Mouse (Mus musculus) neural tube, embryonic 12.5 days (tissue): ENCODE data around the gene Sox8. TPM values are rescaled to one million over a fixed set of nuclear protein-coding genes. Genes with fewer than 3 reads are reported as not detected.
A peak's percentile ranks its signal among the peaks of the same experiment; 100 is the strongest.

Source experiments
- ATAC-seq: fragments of 200-750 bp; cut with Nextera tagmentation; 2 replicates; pipeline ENCODE4 v1.8.0; 2017; ENCODE audit warnings: low read depth, mild to moderate bottlenecking, moderate TSS enrichment, moderate library complexity; ENCODE audit not compliant: low FRiP score
- H3K27ac ChIP-seq: fragments of 300-500 bp; sonication (generic); 2 replicates; pipeline ENCODE4 v1.5.1; 2016
- H3K27me3 ChIP-seq: fragments of 300-500 bp; sonication (generic); replicated peaks from 2 replicates; pipeline ENCODE4 v1.6.1; 2016; ENCODE audit warnings: mild to moderate bottlenecking
- H3K36me3 ChIP-seq: fragments of 300-500 bp; sonication (generic); 2 replicates; pipeline ENCODE4 v1.6.1; 2016; ENCODE audit warnings: mild to moderate bottlenecking
- H3K4me1 ChIP-seq: fragments of 300-500 bp; sonication (generic); 2 replicates; pipeline ENCODE4 v1.6.1; 2016
- H3K4me2 ChIP-seq: fragments of 300-500 bp; sonication (generic); replicated peaks from 2 replicates; pipeline ENCODE4 v1.6.1; 2016; ENCODE audit warnings: mild to moderate bottlenecking
- H3K4me3 ChIP-seq: fragments of 300-500 bp; sonication (generic); 2 replicates; pipeline ENCODE4 v1.5.1; 2016
- H3K9ac ChIP-seq: fragments of 300-500 bp; sonication (generic); 2 replicates; pipeline ENCODE4 v1.6.1; 2016; ENCODE audit warnings: mild to moderate bottlenecking
- H3K9me3 ChIP-seq: fragments of 300-500 bp; sonication (generic); 2 replicates; pipeline ENCODE4 v1.6.1; 2016; ENCODE audit warnings: mild to moderate bottlenecking
- WGBS: fragments of 180-500 bp; shearing (Covaris S2); methylation state at CpG from one replicate; pipeline ENCODE4 v1.1.7; 2016; 5-methylcytosine and 5-hydroxymethylcytosine counted together
- polyA plus RNA-seq: library from polyadenylated mRNA; unstranded; fragments of >200 nt; fragmentation: Nextera tagmentation; extraction: Ambion mirVana; gene quantifications from 2 replicates; pipeline ENCODE4 v1.2.1, GENCODE M21; 2016

Sox8 gene
- polyA plus RNA-seq, 1 experiment from 2014 or later: 9.5 TPM

GRCm38 (mm10) chr17:25597537-25597936, 27.1 kb upstream of the Sox8 start:
- H3K27ac ChIP-seq: no peak overlapping the region
- peaks cover 16% of the 10 kb centered on the region; the same call in 1 of the 2 replicates for H3K4me1 ChIP-seq
- H3K4me2 ChIP-seq: no peak overlapping the region
- H3K4me3 ChIP-seq: no peak overlapping the region
- H3K36me3 ChIP-seq: peaks cover 13% of the 10 kb centered on the region
- no peaks in the 10 kb centered on the region for H3K9me3 ChIP-seq
- WGBS: 66% methylated on average over 3 of the region's 3 CpGs
- no peak for ATAC-seq
- no peaks in the 10 kb centered on the region for H3K27me3 ChIP-seq
- no peak overlapping the region for H3K9ac ChIP-seq

- Histone ChIP-seq H3K4me1 (peaks cover 18% of the 10 kb centered on the region; the same call in 1 of the 2 replicates), H3K9me3 (0 out of 2 replicates have a peak, but pooled peaks cover 6% of the 10 kb centered on the region), H3K27ac (no peak overlapping the region), H3K9ac (no peak overlapping the region), H3K27me3 (no peaks in the 10 kb centered on the region), H3K36me3 (peaks cover 23% of the 10 kb centered on the region), H3K4me3 (no peak overlapping the region), H3K4me2 (no peak overlapping the region)
- 85% methylated on average over 5 of the region's 5 CpGs for WGBS
- ATAC-seq: no peak
Observed at GRCm38 (mm10) chr17:25595495-25595894, 25.0 kb upstream of the Sox8 start.

DNA sequence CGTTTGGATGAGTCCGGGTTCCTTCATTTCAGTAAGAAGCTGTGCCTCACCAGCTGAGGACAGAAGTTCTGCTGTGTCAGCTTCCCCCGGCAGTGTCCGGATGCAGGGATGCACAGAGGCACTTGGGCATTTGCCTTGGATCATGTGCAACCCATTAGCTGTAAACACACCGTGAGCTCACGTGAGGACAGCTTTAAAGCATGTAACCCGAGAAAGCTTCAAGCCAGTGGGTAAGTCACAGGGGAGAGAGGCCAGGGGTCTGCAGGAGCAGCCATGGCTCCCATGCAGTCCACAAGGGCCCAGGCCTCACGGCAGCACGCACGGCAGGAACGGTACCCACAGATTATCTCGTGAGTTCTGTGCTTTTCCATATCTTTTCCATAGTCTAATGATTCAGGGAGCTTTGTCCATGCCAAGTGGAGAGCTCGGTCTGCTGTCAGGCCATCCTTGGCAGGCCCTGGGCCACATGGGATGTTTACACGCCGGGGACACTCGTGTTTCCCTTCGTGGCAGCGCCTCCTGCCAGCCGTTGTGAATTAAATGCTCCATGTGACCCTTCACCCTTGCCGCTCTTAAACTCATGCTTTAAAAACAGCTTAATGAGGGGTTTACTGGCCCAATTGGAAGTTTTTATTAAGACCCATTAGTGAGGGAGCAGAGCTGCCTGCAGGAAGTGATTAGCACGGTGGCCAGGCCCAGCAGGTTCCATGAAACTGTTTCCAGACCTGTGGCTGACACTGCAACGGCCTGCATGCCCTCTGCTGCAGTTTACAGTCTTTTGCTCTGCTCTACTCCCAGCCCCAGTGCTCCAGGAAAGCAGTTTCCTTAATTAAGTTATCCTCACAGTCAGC, 23.1 kb upstream of the Sox8 start:
- 36% methylated on average over 22 of the region's 22 CpGs for WGBS
- H3K9me3 ChIP-seq: 0 out of 2 replicates have a peak, but pooled peaks cover 6% of the 10 kb centered on the region
- no peak overlapping the region for H3K27ac ChIP-seq
- peaks cover 38% of the 10 kb centered on the region for H3K36me3 ChIP-seq
- H3K27me3 ChIP-seq: no peaks in the 10 kb centered on the region
- no peak overlapping the region for H3K4me2 ChIP-seq
- no peak overlapping the region for H3K4me3 ChIP-seq
- peaks cover 14% of the 10 kb centered on the region; the same call in 1 of the 2 replicates for H3K4me1 ChIP-seq
- no peak overlapping the region for H3K9ac ChIP-seq
- ATAC-seq: no peak

- no peak overlapping the region for H3K27ac ChIP-seq
- H3K4me1 ChIP-seq: peaks cover 14% of the 10 kb centered on the region; the same call in 1 of the 2 replicates
- H3K9me3 ChIP-seq: 0 out of 2 replicates have a peak, but pooled peaks cover 6% of the 10 kb centered on the region
- H3K36me3 ChIP-seq: peaks cover 40% of the 10 kb centered on the region
- H3K4me3 ChIP-seq: no peak overlapping the region
- no peak overlapping the region for H3K9ac ChIP-seq
- H3K27me3 ChIP-seq: no peaks in the 10 kb centered on the region
- WGBS: 92% methylated on average over 6 of the region's 6 CpGs
- ATAC-seq: no peak
- no peak overlapping the region for H3K4me2 ChIP-seq
Observed at GRCm38 (mm10) chr17:25592336-25592735, 21.9 kb upstream of the Sox8 start.

DNA sequence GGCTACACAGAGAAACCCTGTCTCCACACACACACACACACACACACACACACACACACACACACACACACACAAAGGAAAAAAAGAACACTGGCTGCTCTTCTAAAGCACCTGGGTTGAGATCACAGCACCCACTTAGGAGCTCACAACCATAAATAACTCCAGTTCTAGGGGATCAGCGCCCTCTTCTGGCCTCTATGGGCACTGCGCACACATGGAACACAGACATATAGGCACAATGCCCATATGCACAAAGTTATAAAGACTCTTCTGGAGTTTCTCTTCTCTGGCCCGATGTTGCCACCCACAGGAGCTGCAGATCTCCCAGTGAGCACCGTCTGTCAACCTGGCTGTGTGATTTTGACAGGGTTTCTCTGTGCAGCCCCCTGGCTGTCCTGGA, 20.5 kb upstream of the Sox8 start:
- 85% methylated on average over 4 of the region's 4 CpGs for WGBS
- no peak for ATAC-seq
- Histone ChIP-seq H3K27me3 (no peaks in the 10 kb centered on the region), H3K27ac (no peak overlapping the region), H3K4me3 (no peak overlapping the region), H3K4me1 (peaks cover 14% of the 10 kb centered on the region; the same call in 1 of the 2 replicates), H3K9ac (no peak overlapping the region), H3K9me3 (0 out of 2 replicates have a peak, but pooled peaks cover 6% of the 10 kb centered on the region), H3K36me3 (peaks cover 39% of the 10 kb centered on the region), H3K4me2 (no peak overlapping the region)

- 94% methylated on average over 6 of the region's 6 CpGs for WGBS
- H3K4me2 ChIP-seq: no peak overlapping the region
- no peaks in the 10 kb centered on the region for H3K27me3 ChIP-seq
- no peak overlapping the region for H3K9ac ChIP-seq
- H3K4me1 ChIP-seq: peaks cover 14% of the 10 kb centered on the region; the same call in 1 of the 2 replicates
- no peak overlapping the region for H3K4me3 ChIP-seq
- 0 out of 2 replicates have a peak, but pooled peaks cover 6% of the 10 kb centered on the region for H3K9me3 ChIP-seq
- peaks cover 48% of the 10 kb centered on the region for H3K36me3 ChIP-seq
- no peak overlapping the region for H3K27ac ChIP-seq
- no peak for ATAC-seq
Observed at GRCm38 (mm10) chr17:25590068-25590467, 19.6 kb upstream of the Sox8 start.

- Histone ChIP-seq H3K4me2 (no peak overlapping the region), H3K4me1 (peaks cover 9% of the 10 kb centered on the region; the same call in 1 of the 2 replicates)
- WGBS: 89% methylated on average over 9 of the region's 9 CpGs
Observed at GRCm38 (mm10) chr17:25584646-25585045, 14.2 kb upstream of the Sox8 start.

GRCm38 (mm10) chr17:25583858-25584257, 13.4 kb upstream of the Sox8 start:
- WGBS: 85% methylated on average over 8 of the region's 8 CpGs
- no peak overlapping the region for H3K4me3 ChIP-seq

More at GRCm38 (mm10) chr17:25584646-25585045, 14.2 kb upstream of the Sox8 start:
- Histone ChIP-seq H3K27ac (no peak overlapping the region), H3K9me3 (no peaks in the 10 kb centered on the region), H3K9ac (no peak overlapping the region), H3K27me3 (no peaks in the 10 kb centered on the region), H3K4me3 (no peak overlapping the region), H3K36me3 (peaks cover 35% of the 10 kb centered on the region)
- no peak for ATAC-seq

DNA sequence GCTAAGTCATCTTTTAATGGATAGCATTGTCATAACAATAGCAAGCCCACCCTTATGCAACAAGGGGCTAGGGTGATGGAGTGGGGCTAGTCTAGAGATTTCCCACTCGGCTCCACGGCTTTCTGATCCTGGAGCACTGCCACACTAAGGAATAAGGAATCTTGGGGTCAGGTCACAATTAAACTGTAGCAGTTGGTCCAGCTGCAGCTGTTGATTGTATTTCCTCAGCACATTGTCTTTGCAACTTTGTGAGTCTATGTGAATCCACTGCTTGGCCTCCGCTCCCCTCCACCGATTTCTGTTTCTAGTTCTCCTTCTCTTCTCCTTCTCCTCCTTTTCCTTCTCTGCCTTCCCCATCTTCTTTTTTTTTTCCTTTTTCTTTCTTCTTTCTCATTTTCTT, 12.6 kb upstream of the Sox8 start:
- Histone ChIP-seq H3K36me3 (peaks cover 23% of the 10 kb centered on the region), H3K4me3 (no peak overlapping the region), H3K27ac (no peak overlapping the region), H3K27me3 (no peaks in the 10 kb centered on the region), H3K4me2 (no peak overlapping the region), H3K9me3 (no peaks in the 10 kb centered on the region), H3K9ac (no peak overlapping the region), H3K4me1 (peaks cover 18% of the 10 kb centered on the region; the same call in 1 of the 2 replicates)
- ATAC-seq: no peak
- WGBS: 80% methylated on average over 4 of the region's 4 CpGs

More at GRCm38 (mm10) chr17:25583858-25584257, 13.4 kb upstream of the Sox8 start:
- H3K27me3 ChIP-seq: no peaks in the 10 kb centered on the region
- H3K4me1 ChIP-seq: peaks cover 11% of the 10 kb centered on the region; the same call in 1 of the 2 replicates
- H3K4me2 ChIP-seq: no peak overlapping the region
- peaks cover 31% of the 10 kb centered on the region for H3K36me3 ChIP-seq
- H3K9me3 ChIP-seq: no peaks in the 10 kb centered on the region
- H3K9ac ChIP-seq: no peak overlapping the region
- H3K27ac ChIP-seq: no peak overlapping the region
- no peak for ATAC-seq

DNA sequence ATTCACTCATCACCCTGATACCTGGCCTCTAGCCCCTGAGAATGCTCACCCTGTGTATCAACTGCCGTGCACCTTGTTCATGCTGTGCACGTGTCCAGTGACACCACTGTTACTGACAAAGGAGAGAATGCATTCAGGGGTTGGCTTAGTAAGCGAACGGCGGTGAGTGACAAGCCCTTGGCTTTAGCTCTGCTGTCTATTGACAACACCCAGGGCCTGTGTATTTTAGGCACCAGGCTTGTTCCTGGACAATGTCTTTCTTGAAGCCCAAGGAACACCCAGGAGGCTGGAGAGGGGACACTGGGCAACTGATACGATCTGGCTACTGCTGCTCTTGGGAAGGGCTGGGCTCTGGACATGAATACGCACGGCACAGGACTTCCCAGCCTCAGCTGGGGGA, 11.6 kb upstream of the Sox8 start:
- WGBS: 88% methylated on average over 8 of the region's 8 CpGs
- Histone ChIP-seq H3K9me3 (no peaks in the 10 kb centered on the region), H3K27ac (no peak overlapping the region), H3K4me2 (no peak overlapping the region), H3K27me3 (no peaks in the 10 kb centered on the region), H3K4me3 (no peak overlapping the region), H3K36me3 (peaks cover 20% of the 10 kb centered on the region), H3K4me1 (peaks cover 24% of the 10 kb centered on the region; the same call in 1 of the 2 replicates), H3K9ac (no peak overlapping the region)
- no peak for ATAC-seq

DNA sequence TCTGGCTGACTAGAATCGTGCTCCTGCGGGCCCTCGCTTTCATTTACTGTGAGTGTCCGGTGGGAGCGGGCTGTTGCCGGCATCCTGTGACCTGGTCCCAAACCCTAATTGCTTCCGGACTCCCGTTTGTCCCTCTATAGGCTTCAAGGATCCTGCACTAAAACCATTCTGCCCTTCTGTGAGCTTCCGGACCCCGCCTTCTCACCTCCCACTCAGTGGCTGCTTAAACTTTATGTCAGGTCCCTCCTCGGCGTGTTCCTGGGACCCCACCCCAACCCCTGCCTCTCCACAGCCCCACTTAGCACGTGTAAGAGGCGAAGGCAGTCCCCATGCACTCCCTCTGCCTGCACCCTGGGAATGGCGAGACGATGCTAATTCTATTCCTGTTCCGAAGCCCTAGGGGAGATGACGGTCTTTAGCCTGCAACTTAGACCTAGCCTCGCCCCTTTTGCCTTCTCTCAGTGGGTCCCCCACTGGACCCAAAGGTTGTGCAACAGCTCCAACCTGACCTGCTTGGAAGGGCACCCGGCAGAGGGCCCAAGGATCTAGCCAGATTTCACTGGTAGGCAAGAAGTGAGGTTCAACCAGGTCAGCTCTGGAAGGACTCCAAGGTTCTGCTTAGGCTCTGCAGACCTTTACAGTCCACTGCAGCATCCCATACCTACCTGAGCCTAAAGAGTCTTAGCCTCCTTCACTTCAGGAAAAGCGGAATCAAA, 9.0 kb upstream of the Sox8 start:
- Histone ChIP-seq H3K27me3 (no peaks in the 10 kb centered on the region), H3K4me3 (peak overlapping the region; percentile 69), H3K9ac (peak overlapping the region; percentile 76), H3K9me3 (no peaks in the 10 kb centered on the region), H3K36me3 (no peaks in the 10 kb centered on the region), H3K4me2 (peak overlapping the region; percentile 73), H3K27ac (no peak overlapping the region), H3K4me1 (peaks cover 24% of the 10 kb centered on the region; the same call in 1 of the 2 replicates)
- ATAC-seq: peak; percentile 56
- 6% methylated on average over 21 of the region's 21 CpGs for WGBS

- under 1% methylated on average over 31 of the region's 31 CpGs for WGBS
- H3K27me3 ChIP-seq: no peaks in the 10 kb centered on the region
- H3K4me2 ChIP-seq: peak within 1 kb of the TSS; percentile 73
- peak; percentile 97 for ATAC-seq
- no peaks in the 10 kb centered on the region for H3K9me3 ChIP-seq
- H3K27ac ChIP-seq: no peak within 1 kb of the TSS
- no peaks in the 10 kb centered on the region for H3K36me3 ChIP-seq
- H3K9ac ChIP-seq: peak within 1 kb of the TSS; percentile 76
- H3K4me1 ChIP-seq: peaks cover 24% of the 10 kb centered on the region; the same call in 1 of the 2 replicates
- peak within 1 kb of the TSS; percentile 69 for H3K4me3 ChIP-seq
Observed at GRCm38 (mm10) chr17:25578920-25579319, 8.4 kb upstream of the Sox8 start, which contains the start of gene Lmf1. Gene Lmf1 (plus strand): TSS chr17:25579085.
